Mouse (Mus musculus) embryonic fibroblast, embryonic 13.5 days (primary cell): Measurements from ENCODE around the gene Vwa1.

Experiments
- CTCF ChIP-seq: IDR thresholded peaks from 2 replicates; pipeline ENCODE4 v1.5.1; 2011; ENCODE audit warnings: mild to moderate bottlenecking, control low read depth, low read length, moderate library complexity, borderline replicate concordance; ENCODE audit not compliant: insufficient read depth
- POLR2A ChIP-seq: IDR thresholded peaks from 2 replicates; pipeline ENCODE4 v1.6.1; 2011; ENCODE audit warnings: low read depth, mild to moderate bottlenecking, control low read depth, low read length, moderate library complexity

DNA sequence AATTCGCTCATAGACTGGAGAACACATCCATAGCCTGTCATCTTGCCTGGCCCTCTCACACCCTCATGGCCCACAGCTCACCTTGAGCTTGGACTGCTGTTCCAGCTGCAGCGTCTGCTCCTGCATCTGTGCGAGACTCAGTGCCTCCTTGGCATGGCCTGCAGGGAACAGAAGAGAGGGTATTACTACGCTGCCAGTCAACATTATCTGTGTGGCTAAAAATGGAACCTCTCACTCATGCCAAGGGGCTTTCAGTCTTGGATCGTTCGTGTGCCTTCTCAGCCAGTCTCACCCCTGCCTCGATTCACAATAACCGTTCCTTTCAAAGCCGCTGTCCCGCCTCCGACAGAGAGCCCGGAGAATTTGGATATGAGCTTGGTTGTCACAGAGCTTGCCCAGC, 17.5 kb downstream of the Vwa1 start:
- TF ChIP-seq CTCF: no peak
- TF ChIP-seq POLR2A: no peak
